Mouse (Mus musculus) thymus, postnatal 4 days (tissue): Measurements from ENCODE around the gene Fbxo31.
A peak's percentile ranks its signal among the peaks of the same experiment; 100 is the strongest.
"Not testable (repeated sequence)": the region's sequence is repeated elsewhere in the genome, so short reads cannot be mapped to it uniquely, and the experiment has no call there.

Experiments
- DNase-seq: peaks from one replicate; pipeline ENCODE4 v3.0.0; 2021

Gene Fbxo31

GRCm38 (mm10) chr8:121578676-121579451 lies at the start of gene Fbxo31:
TSS of gene Fbxo31 (minus strand) at chr8:121578806.
- DNase-seq, result peak; percentile 100

DNA sequence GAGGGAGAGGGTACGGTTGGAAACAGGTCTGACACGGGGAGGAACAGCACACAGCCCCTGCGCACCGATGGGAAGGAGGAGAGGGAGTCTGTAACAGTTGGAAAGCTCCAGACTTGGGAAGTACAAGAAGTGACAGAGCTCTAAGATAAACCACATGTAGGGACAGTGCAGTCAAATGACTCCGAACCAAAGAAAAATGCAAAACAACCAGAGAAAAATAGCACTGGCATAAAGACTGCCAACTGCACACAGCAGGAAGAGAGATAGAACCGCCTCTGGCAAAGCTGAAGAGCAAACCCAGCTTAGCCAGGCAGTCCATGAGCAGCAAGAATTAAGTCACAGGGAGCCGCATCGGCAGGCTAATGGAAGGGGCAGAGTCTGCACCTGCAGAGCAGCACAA lies 44.4 kb upstream of the Fbxo31 start:
- DNase-seq, result no peak

DNA sequence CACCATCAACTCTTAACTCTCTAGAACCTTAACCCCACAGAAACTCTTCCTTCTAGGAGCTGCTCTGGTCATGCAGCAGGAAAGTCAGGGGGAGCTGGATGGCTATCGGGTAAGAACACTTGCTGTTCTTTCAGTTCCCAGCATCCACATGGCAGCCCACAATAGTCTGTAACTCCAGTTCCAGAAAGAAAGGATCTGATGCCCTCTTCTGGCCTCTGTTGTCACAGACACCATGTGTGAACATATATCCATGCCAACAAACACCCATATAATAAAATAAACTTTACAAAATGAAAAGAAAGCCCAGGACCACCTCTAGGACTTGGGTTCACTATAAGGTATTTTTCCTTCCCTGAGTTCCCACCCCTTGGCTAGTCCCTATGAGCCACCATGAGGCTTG lies 43.3 kb upstream of the Fbxo31 start:
- DNase-seq, result no peak

DNA sequence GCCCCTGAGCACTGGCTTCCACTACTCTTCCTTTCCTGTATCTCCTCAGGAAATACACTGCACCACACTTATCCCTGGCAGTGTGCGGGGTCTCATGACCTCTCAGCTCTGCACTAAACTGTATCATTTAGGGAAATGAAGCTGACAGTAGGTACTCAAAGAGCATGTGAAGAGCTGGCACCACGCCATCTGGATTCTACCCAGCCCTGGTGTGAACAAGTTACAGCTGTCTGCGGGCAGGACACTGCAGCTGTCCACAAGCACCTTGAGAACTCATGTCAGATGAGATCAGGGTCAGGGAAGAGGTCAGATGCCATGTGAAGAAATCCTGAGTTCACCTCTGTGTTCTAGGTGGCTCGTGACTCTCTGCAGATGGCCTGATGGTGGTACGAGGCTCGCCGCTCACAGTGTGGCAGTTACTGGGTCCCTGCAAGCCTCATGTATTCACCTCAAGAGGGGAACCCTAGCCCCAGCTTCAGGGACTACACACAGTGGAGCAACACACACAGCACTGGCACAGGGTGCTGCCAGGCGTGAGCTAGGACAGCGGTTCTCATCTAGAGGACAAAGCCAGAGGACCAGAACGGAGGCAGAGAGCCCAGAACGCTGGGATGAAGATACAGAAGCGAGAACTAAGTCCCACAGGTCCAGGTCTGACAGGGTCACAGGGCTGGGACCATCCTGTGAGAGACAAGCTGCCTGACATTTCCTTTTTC lies 42.4 kb upstream of the Fbxo31 start:
- DNase-seq, result no peak

GRCm38 (mm10) chr8:121619401-121619995 lies 40.9 kb upstream of the Fbxo31 start:
- DNase-seq, result no peak

DNA sequence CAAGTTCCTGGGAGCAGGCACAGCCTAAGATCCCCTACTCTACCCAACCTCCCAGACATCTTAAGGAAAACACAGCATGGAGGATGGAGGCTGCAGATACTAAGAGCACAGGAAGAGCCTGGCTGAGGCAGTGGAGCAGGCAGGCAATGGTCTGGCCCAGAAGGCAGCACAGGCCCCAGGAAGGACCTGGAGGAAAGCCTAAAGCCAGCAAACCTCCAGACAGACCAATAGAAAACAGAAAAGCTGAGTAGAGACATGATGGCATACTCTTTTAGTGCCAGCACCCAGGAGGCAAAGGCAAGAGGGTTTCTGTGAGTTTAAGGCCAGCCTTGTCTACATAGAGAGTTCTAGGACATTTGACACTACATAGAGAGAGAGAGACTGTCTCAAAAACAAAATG lies 34.8 kb upstream of the Fbxo31 start:
- no peak for DNase-seq

- DNase-seq, result no peak
Measured at GRCm38 (mm10) chr8:121609916-121610315, 31.3 kb upstream of the Fbxo31 start.

- DNase-seq, result no peak
Measured at GRCm38 (mm10) chr8:121609251-121609650, 30.6 kb upstream of the Fbxo31 start.

GRCm38 (mm10) chr8:121607661-121608060 lies 29.1 kb upstream of the Fbxo31 start:
- no peak for DNase-seq

DNA sequence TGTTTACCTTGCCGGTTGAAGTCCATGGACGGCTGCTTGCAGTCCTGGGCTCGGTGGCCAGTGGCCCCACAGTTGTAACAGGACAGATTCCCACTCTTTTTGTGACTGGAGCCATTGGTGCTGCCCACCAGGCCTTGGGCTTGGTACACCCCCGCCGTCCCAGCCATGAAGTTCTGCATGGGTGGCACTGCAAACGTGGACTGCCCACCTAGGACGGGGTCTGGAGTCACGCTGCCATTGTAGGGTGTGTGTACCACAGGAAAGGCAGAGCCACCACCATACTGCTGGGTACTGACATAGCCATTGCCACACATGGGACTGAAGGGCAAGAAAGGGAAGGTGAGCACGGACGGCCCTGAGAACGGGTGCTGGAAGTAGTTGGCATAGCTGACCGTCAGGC lies 25.2 kb upstream of the Fbxo31 start:
- DNase-seq, result no peak

DNA sequence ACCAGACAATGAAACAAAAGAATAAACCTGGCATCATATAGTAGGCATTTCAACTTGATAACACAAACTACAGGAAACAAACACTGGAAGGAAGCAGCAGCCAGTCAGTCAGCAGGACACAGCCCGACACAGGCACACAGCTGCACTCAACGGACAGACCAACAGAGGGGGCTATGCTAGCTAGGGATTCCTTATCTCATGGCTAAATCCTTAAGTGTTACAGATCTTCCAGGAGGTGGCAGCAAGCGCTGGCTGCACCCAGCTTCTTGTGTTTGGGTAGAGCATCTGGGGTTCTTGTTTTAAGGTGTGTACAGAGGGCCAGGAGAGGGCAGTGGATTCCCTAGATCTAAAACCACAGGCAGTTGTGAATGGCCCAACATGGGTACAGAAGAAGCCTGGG lies 24.3 kb upstream of the Fbxo31 start:
- peak; percentile 80 for DNase-seq

GRCm38 (mm10) chr8:121602411-121602810 lies 23.8 kb upstream of the Fbxo31 start:
- no peak for DNase-seq

DNA sequence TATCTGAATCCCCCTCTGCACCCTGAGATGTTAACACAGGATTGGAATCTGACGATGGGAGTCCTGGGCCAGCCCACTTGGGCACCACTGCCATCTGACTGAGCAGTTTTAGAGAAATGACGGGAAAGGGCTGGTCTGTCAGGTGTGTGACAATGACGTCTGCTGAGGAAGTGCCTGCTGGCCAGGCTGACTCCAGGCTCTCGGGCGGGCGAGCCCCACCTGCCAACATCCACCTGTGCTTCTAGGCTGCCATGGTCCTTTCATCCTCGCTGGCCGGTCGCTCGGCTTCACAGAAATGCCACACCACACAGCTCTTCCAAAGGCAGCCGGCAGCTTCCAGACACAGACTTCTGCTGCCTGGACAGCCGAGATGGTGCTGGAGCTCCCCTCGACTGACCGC lies 21.2 kb upstream of the Fbxo31 start:
- DNase-seq, result no peak

DNA sequence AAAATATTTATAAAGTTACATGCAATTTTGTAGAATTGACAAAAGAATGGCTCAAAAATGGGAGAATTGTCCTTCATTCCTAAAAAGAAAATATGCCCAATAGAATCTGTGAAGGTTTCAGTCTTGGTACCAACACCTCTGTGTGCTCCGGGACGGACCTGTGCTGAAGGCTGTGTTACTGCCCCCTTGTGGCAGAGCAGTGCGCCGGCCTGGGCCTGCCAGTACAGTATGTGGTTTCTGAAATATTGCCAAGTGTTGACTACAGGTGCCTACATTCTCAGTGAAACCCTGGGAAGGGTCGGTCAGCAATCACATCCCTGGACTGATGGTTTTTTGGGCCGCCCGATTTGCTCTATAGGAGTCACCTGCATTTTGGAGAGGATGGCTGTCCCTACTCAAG lies 20.3 kb upstream of the Fbxo31 start:
- peak; percentile 89 for DNase-seq

DNA sequence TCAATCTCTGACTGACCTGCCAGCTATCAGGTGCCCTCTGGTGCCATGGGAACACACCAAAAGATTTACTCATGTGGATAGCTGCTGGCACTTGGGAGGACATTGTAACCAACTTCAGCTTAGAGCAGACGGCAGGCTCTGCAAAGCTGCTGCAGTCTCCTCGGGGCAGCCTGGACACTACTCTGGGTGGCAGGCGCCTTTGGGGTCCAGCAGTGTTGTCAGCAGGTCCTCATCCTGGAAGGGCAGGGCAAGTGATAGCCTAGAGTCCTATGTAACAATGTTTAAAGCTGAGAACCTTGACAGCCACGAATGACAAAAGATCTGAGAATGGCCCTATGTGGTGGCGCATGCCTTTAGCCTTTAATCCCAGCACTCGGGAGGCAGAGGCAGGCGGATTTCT lies 19.6 kb upstream of the Fbxo31 start:
- no peak for DNase-seq

GRCm38 (mm10) chr8:121597492-121597891 lies 18.9 kb upstream of the Fbxo31 start:
- DNase-seq, result not testable (repeated sequence)

DNA sequence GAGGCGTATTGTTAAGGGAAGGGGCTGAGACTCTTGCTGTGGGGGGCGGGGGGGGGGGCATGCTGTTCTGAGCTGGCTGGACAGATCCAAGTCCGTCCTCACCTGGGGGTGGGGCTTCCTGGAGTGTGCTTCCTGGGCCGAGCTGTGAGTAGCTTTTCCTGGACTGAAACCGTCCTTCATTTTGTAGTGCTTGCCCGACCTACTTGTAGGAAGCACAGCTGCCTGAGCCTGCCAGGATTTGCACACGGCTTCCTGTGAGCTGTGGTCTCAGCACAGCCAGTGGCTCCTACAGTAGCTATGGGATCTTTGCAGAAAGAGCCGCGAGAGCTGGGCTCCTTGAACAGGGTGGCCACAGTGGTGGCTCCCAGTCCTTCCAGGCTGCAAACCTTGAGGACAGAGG lies 15.4 kb upstream of the Fbxo31 start:
- DNase-seq, result no peak

DNA sequence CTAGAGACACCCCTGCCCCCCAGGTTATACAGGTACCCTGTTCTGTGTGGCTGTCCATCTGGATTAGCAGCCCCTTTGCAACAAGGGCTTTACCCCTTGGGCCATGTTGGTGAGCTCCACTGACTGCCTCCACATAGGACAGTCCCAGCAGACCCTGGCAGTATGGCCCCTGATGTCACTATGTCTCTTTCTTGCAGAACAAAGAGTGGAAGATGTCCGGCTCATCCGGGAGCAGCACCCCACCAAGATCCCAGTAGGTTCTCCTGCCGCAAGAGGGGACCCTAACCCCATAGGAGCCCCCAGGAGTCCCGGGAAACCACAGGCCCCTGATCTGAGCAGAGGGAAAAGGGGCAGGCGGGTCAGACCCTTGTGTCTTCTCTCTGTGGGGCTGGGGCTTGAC lies 14.7 kb upstream of the Fbxo31 start:
- no peak for DNase-seq

GRCm38 (mm10) chr8:121591178-121592066 lies 12.8 kb upstream of the Fbxo31 start:
- DNase-seq, result peak; percentile 76

GRCm38 (mm10) chr8:121590203-121591177 lies 11.9 kb upstream of the Fbxo31 start, which contains the start of gene Map1lc3b:
TSS of gene Map1lc3b (plus strand) at chr8:121590361.
- peak; percentile 97 for DNase-seq

GRCm38 (mm10) chr8:121589205-121589726 lies 10.7 kb upstream of the Fbxo31 start:
- no peak for DNase-seq
